13 mouse cellular contexts compared by ENCODE assay signal in the genomic region with DNA sequence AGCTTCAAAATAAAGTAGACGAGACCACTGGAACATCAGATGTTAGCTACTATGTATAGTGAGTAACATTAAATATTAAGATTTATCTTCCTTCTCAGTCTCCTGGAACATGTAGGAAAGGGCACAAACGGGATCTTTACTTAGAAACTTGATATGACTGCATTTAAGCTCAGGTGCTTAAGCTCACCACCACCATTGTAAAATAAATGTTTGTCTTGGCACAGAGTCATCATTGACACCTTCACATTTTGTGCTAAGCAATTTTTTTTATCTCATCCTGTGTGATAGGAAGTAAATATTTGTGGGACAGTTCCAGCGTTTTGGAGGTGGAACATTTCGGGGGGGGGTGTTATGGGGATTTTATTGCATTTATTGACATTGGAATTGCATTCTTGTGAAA.
"Had no signal": no experiment of that assay in that cellular context is flagged by ENCODE, and none has a peak within 500 bp of the region (broad histone marks: within the 10 kb centered on the region; RNA-seq: fewer than 3 reads in every experiment).

No protein-coding gene starts in this region.

- H3K27me3 ChIP-seq: limb, embryonic 12.5 days; liver, embryonic 15.5 days; midbrain, embryonic 13.5 days; neural tube, embryonic 15.5 days had no signal

- H3K9ac ChIP-seq: limb, embryonic 12.5 days; liver, embryonic 15.5 days; midbrain, embryonic 13.5 days; neural tube, embryonic 15.5 days had no signal

- H3K9me3 ChIP-seq: limb, embryonic 12.5 days; liver, embryonic 15.5 days; midbrain, embryonic 13.5 days; neural tube, embryonic 15.5 days had no signal

- H3K4me1 ChIP-seq: limb, embryonic 12.5 days; liver, embryonic 15.5 days; midbrain, embryonic 13.5 days; neural tube, embryonic 15.5 days had no signal

- H3K36me3 ChIP-seq: limb, embryonic 12.5 days; liver, embryonic 15.5 days; midbrain, embryonic 13.5 days; neural tube, embryonic 15.5 days had no signal

- DNase-seq: kidney, adult 11 months; kidney, adult 9 months; kidney, postnatal 36 days; layer of hippocampus, adult 9-11 months; layer of hippocampus, postnatal 36 days; liver; thymus, postnatal 4 days had no signal

- H3K27ac ChIP-seq: kidney, postnatal 0 days; limb, embryonic 12.5 days; liver, embryonic 15.5 days; midbrain, embryonic 13.5 days; neural tube, embryonic 15.5 days had no signal

- ATAC-seq: midbrain, embryonic 13.5 days had no signal

- H3K4me2 ChIP-seq: limb, embryonic 12.5 days; liver, embryonic 15.5 days; midbrain, embryonic 13.5 days; neural tube, embryonic 15.5 days had no signal

- H3K4me3 ChIP-seq: limb, embryonic 12.5 days; liver, embryonic 15.5 days; midbrain, embryonic 13.5 days; myocyte; neural tube, embryonic 15.5 days had no signal
